Mouse (Mus musculus) left cerebral cortex, postnatal 14 days (tissue): ENCODE measurements around the gene Kcnj12. TPM values are rescaled to one million over a fixed set of nuclear protein-coding genes. Genes with fewer than 3 reads are reported as not detected.

ENCODE experiments used
- DNase-seq, 2 experiments: peaks; one replicate each; pipeline ENCODE4 v3.0.0; 2021 to 2022; ENCODE audit warnings: low spot score in 2 of 2, mixed read lengths in 1 of 2
- intact Hi-C: fragments of 180-260 bp; cut with DNase I; formaldehyde crosslinking; loops from one replicate; pipeline ENCODE4 v1.15.1; 2025
- total RNA-seq, 2 experiments: library from RNA; stranded (reverse); gene quantifications; 2 replicates each; pipeline ENCODE4 v1.2.3; 2021

The Kcnj12 gene
- total RNA-seq, 2 experiments from 2014 or later: 12.9 to 13.5 TPM

DNA sequence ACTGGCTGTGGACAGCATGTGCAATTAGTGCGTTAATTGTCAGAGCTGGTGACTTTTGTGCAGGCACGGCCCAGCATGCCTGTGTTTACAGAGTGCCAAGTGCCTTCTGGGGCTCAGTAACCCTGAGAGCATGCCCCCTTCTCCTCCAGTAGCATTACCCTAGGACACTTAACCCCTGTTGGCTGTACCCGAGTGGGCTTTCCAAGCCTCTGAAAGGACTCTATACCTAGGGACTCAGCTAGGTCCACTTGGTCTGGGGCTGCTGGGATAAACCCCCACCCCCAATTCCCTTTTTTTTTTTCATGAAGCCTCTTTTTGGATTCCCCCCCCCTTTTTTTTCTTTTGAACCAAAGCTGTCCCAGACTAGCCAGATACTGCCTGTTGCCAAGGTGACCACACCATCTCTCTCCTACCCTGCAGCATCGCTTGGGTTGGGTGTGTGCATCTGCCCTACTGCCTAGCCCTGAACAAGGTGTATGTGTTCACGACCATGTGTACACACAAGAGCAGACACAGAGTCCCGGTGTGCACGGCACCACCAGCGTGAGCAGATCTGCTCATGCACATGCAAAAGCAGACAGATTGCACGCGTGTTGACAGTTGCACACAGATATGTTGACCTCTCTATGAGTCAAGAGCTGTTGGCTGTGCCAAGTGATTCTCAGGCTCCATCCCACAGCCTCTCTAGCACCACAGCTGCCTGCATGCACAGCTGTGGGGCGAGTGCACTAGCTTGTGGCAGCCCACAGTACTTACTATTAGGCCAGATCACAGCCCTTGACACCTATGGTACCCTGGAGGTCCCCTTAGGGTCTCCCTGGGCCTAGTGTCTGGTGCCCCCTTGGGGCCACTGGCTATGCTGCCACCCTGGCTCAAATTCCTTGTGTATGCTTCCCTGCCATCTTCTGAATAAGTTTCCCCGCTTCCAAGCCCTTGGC, 21.0 kb downstream of the Kcnj12 start:
- no peak for DNase-seq
- intact Hi-C loops: loop anchor here (5.0 kb wide), 1 partner anchor 91 kb away; no protein-coding TSS in a partner anchor

DNA sequence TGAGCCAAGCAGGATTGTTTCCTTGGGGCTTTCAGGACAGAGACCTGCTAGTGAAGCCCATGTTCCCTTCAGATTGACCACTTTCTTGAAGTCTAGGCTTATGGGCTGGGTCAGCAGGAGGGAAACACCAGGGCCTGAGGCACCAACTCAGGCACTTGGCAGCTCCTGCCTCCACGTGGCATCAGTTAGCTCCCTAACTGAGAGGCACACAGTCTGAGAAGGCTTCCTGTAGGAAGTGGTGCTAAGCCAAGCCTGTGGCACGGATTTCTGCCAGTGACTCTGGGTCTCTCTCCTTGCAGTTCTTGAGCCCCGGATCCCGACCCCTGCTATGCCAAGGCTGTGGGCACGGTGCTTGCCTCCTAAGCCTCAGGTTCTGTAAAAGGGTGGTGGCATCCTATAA, 22.4 kb downstream of the Kcnj12 start:
- no peak for DNase-seq
- intact Hi-C loops: loop anchor here (5.0 kb wide), 1 partner anchor 92 kb away; no protein-coding TSS in a partner anchor

DNA sequence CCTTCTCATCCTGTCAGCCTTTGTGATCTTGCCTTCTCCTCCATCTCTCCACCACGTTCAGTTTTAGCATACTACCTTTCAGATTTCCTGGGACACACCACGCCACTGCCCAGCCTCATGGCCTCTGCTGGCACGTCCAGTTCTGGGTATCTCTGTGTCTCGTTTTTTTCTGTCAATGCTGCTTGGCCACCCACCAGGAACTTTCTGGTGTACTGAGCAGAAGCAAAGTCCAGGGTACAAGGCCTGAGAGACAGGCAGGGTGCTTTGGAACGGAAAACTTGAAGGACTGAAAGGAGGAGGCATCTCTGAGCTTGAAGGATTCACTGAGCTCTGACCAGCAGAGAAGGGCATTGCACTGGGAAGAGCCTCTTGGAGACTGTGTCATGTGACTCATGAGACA, 25.1 kb downstream of the Kcnj12 start:
- no peak for DNase-seq
- intact Hi-C loops: no loop called here

DNA sequence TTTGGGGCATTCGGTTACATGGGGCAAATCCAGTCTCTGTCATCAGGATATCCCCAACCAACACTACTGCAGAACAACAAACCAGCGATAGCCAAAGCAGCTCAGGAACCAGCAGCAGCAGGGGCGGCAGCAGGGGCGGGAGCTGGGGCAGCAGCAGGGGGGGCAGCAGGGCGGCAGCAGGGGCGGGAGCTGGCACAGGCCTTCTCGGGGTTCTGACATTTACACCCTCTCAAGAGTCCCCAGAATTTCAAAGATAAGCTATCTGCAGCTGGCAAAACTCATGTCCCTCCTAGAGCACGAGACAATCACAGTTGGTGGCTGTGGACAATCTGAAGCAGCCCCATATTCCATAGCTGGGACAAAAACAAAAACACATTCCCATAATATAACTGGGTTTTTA, 28.8 kb downstream of the Kcnj12 start:
- DNase-seq: no peak
- intact Hi-C loops: no loop called here

DNA sequence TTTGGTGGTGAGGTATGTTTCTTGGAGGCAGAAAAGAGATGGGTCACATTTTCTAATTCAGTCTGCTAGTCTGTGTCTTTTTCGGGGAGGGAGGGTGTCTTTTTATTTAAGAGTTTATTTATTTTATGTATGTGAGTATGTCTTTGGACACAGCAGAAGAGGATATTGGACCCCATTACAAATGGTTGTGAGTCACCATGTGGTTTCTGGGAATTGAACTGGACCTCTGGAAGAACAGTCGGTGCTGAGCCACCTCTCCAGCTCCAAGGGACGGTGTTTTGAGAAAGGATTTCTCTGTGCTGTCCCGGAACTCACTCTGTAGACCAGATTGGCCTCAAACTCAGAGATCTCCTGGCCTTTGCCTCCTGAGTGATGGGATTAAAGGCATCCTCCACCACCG, 34.5 kb downstream of the Kcnj12 start:
- intact Hi-C loops: no loop called here
- no peak for DNase-seq

DNA sequence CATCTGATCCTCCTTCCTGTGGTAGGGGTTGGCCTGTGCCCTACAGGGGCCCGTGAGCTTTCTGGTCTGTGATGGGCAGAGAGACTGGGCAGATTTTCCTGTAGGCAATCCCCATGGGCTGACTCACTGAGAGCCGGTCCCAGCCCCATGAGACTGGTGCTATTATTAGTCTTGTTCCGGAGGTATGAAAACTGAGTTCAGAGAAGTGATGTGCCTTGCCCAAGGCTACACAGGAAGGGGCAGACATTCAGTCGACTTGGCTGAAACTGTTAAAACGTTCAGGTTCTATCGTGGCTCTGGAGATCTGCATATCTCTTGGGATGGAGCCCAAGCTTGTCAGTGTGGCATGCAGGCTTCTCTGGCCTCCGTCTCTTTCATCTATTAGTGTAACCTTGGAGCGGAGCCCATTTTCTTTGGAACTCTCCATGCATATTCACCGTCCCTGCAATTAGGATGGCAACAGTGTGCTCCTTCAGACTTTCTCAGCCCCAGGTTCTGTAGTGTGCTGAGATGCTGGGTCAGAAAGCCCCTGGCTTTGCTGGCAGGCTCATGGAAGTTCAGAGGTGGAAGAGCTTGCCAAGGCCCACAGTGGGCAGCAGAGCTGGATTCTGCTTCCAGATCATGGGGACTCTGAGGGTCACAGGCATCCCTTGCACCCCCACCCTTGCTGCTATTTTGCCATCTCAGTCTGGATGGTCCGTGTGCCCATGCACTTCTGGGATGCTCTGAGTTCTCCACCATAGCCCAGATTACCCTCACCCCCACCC, 37.5 kb downstream of the Kcnj12 start:
- intact Hi-C loops: no loop called here
- no peak for DNase-seq

DNA sequence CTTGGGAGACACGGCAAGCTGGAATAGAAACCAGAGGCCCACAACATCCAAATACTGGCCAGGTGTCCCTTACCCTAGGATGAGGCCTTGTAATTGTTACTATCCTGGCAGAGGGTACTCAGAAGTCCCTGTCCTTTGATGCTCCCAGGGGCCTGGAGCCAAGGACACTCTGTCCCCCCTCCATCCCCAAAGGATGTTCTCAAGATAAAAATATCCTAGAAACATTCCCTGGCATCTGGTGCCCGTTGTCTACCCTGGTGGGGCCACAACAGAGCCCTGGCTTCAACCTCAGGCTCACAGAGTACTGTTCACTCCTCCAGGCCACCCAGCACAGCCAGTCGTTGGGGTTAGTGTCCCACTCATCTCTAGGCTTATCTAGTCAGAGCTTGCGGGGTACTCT, 38.3 kb downstream of the Kcnj12 start:
- intact Hi-C loops: no loop called here
- no peak for DNase-seq

DNA sequence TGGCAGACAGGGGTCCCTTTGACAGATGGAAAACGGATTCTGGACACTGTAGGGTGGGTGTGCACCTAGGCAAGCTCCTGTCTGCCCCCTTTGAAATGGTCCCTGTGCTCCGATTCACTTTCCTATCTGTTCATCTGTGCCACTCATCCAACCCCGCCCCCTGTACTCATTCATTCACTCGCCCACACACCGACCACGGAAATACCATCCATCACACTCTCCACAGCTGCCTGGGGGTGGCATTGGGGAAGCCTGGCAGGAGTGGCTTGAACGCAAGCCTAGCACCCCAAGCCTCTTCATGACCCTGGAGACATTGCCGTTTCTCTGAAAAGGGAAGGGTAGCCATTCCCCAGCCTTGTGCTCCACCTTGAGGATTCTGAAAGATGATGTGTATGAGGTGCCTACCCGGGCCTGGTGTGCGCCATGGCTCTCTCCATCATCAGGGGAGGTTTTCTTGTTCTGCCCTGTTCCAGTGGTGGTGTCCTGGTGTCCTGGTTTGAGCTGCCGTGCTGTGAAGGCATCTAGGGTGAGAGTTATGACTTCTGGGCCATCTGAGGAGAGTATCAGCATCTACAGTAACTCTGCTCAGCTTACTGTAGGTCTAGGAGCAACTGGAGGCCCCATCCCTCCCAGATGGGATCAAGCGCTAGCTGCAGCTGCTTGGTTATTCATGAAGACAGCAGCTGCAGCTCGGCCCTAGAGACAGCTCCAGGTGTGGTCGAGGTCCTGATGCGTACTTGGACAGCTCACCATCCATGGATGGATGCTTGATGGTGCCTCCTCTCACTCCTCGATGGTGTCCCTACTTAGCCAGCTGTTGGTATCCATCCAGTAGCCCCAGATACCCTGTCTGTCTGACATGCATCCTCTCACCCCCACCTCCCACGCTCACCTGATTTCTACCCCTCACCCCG, 40.4 kb downstream of the Kcnj12 start:
- intact Hi-C loops: no loop called here

DNA sequence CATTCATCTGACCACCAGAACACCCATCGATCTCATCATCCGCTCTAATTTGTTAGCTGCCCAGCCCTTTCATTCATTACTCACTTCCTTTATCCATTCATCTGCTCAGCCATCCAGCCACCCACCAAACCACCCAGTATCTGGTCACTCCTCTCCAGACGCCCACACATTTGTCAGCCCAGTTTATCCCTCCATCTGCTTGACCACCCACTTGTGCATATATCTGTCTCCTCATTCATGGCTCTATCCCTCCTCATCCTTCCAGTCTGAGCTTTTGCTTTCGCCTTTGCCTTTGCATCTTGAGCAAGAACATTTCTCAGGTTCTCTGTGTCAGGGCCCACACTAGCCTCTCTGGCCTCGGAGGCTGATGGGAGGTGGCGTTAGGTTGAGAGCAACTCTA, 41.1 kb downstream of the Kcnj12 start:
- intact Hi-C loops: no loop called here
- peak; percentile 57 to 61 for DNase-seq

More for the DNA sequence above, 40.4 kb downstream of the Kcnj12 start:
- peak in 1 of 2 experiments; percentile 34 for DNase-seq

DNA sequence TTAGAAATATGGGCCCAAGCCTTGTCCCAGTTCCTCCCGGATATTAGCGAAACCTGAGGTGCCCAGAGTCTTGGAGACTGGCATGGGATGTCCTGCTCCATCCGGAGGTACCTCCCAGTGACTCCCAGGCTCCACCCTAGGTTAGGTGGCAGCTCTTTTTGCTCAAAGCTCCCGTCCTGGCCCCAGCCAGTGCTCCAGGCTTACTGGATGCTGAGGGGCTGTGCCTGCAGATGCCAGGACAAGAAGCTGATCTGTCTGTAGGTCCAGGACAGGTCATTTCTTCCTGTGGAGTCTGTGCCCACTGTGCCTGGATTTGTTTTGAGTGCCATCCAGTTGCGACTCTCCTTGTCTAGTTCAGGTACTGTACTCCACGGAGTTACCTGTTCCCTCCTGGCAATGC, 43.3 kb downstream of the Kcnj12 start:
- intact Hi-C loops: no loop called here
- DNase-seq: no peak

DNA sequence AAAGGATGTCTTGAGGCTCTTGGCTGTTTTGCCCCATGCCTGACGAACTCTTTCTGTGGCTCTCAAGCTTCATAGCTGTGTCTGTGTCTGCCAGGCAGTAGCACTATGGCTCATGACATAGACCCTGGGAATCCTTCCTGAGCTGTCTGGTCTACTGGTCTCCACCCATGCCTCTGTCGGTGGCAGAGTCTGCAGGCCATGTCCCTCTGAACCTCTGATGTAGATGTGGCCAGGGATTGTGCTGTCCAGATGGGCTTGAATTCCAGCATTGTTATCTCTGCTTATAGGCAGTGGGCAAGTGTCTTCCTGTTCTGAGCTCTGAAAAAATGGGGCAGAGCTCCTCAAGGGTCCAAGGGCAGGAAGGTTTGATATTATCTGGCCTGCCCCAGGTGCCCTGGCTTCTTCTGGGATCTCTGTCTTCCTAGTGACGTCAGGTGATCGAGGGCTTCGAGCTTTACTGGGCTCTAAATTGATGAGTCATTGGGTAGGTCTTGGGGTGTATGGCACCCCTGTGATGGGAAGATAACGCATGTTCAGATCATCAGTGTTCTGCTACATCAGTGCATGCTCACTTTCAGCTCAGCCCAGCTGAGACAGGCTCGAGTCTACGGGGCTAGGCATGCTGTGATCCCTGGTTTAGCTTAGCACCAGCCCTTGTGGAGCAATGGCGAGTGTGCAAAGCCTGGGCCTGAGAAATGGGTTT, 44.9 kb downstream of the Kcnj12 start:
- DNase-seq: no peak
- intact Hi-C loops: no loop called here

DNA sequence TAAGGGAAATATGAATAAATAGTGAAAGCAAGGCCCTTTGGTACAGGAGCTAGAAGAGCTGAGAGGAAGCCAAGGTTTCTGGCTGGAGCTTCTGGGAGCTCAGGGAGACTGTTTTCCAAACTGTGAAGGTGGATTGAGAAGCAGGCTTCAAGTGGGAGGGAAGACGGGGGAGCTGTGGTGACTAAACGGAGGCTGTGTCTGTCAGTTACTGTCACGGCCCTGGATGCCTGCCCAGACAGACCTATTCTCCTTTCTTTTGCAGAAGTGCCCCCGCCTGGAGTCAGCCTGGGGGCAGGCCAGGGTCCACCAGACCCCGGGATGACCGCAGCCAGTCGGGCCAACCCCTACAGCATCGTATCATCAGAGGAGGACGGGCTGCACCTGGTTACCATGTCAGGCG, 46.5 kb downstream of the Kcnj12 start:
- DNase-seq: peak; percentile 67 to 72
- intact Hi-C loops: no loop called here

DNA sequence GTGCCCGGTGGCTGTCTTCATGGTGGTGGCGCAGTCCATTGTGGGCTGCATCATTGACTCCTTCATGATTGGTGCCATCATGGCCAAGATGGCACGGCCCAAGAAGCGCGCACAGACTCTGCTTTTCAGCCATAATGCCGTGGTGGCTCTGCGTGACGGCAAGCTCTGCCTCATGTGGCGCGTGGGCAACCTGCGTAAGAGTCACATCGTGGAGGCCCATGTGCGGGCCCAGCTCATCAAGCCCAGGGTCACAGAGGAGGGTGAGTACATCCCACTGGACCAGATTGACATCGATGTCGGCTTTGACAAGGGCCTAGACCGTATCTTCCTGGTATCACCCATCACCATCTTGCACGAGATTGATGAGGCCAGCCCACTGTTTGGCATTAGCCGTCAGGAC, 47.3 kb downstream of the Kcnj12 start:
- intact Hi-C loops: no loop called here
- DNase-seq: no peak

DNA sequence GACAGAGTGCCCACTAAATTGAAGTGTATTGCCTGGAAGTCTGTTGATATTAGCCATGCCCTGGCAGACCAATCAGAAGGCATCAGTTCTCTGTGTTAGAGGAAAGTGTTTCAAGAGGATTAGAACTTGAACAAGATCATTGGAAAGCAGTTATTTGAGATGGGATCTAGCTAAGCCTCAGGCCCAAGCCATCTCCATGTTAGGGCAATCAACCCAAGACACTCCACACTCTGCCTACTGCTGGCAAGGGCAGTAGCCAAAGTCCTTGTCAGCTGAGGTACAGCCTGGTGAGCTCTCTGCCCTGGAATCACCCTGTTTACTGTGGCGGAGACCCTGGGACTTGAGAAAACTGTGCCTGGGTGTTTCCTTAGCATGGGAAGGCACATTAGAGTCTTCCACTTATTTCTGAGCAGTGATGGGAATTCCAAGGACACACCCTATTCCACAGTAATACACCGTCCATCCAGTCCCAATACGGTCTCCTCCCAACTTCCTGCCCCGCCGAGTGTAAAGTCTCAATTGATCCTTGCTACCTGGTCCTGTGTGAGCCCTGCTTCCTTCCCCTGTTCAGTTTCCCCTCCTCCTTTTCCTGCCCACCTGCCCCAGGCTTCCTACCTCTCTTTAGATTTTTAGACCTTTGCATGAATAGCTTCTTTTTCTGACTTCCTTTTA, 52.4 kb downstream of the Kcnj12 start:
- no peak for DNase-seq
- intact Hi-C loops: no loop called here

DNA sequence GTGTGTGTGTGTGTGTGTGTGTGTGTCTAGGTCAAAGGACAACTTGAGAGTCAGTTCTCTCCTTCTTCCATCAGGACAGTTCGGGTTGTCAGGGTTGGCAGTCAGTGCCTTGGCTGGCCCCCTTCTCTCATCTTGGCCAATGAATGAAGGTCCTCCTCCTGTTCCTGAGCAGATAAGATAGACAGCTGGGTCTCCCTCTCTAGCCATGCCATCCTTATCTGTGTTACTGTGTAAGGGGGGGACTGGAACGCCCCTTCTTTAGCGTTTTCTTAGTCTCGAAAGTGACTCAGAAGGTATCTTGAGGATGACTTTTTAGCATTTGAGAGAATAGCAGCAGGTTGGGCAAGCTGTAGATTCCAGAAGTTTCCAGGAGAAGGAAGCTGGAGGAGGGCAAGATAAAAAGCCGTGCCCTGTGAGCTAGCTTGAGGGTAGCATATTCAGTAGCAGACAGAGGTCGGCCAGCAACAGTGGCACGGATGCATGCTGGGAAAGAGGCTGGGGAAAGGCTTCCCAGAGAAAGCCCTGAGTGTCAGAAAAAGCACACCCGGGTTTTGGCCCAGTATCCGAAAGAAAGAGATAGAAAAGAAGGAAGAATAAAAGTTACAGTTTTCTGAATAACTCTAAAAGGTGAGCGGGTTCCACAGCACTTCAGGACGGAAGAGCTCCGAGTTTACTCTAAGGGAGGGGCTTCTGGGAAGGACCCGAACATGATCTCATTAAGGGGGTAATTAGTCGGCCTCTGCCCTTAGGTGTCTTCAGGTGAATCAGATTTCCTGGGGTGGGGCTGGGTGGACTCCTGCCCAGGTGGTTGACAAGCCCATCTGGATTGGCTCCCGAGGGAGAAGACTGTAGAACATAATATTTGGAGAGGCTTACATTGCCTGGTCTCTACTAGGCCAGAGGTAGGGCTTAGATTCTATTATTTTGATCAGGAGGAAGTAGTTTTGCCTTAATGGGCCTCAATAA, 53.3 kb downstream of the Kcnj12 start:
- intact Hi-C loops: no loop called here
- DNase-seq: no peak

DNA sequence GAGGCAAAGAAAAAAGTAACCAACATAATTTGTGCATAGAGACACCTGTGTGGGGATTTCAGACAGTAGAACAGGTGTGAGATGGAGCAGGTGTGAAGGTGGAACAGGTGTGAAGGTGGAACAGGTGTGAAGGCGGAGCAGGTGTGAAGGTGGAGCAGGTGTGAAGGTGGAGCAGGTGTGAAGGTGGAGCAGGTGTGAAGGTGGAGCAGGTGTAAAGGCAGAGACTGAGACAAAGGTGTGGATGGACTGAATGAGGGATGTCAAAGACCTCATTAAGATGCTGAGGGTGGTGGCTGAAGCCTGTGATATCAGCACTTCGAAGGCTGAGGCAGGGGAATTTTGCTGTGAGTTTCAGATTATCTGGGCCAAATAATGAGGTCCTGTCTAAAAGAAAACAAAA, 59.3 kb downstream of the Kcnj12 start:
- intact Hi-C loops: no loop called here
- DNase-seq: no peak

DNA sequence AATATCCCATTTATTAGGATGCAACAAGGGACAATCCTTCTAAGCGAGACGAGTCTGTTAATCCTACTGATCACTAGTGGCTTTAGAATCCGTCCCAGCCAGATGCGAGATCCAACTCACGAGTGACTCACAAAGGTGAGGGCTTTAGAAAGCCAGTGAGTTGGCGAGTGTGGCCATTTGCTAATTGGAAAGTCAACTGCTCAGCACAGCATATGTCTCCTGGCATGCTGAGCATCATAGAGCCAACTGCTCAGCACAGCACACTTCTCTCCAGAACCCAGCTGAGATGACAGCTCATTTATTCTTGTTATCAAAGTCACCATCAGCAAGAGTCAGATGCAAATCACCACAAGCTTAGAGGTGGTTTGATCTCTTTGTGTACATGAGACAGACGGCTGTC, 67.8 kb downstream of the Kcnj12 start:
- no peak for DNase-seq
- intact Hi-C loops: loop anchor here (5.0 kb wide), 1 partner anchor 158 kb away; the partner anchor contains the start of gene Map2k3
